Mouse (Mus musculus) brown adipose tissue, adult 24 weeks (tissue): Measurements from ENCODE around the gene Cyp2u1. TPM values are rescaled to one million over a fixed set of nuclear protein-coding genes. Genes with fewer than 3 reads are reported as not detected.

ENCODE experiments used
- H3K27ac ChIP-seq: fragments of 200-500 bp; replicated peaks from 2 replicates; pipeline ENCODE4 v1.5.1; 2012; ENCODE audit warnings: low read depth, mild to moderate bottlenecking, low read length
- H3K4me1 ChIP-seq: fragments of 200-500 bp; 2 replicates; pipeline ENCODE4 v1.6.1; 2012; ENCODE audit warnings: low read length, mixed read lengths; ENCODE audit not compliant: control insufficient read depth, insufficient read depth, insufficient read length
- H3K4me3 ChIP-seq: fragments of 200-500 bp; 2 replicates; pipeline ENCODE4 v1.5.1; 2012; ENCODE audit warnings: low read depth, mild to moderate bottlenecking, low read length, moderate library complexity; ENCODE audit not compliant: insufficient read depth
- polyA plus RNA-seq: library from polyadenylated mRNA; stranded (reverse); fragments of >200 nt; gene quantifications from 2 replicates; pipeline ENCODE4 v1.2.4, GENCODE M21; 2012; ENCODE audit not compliant: missing spikeins, insufficient read depth, insufficient read length

Cyp2u1 gene
- polyA plus RNA-seq, 1 experiment: 28.2 TPM

GRCm38 (mm10) chr3:131255399-131255981 lies 47.5 kb downstream of the Cyp2u1 start:
- Histone ChIP-seq H3K27ac (0 out of 2 replicates have a peak overlapping the region, but pooled peaks have one; percentile 5), H3K4me1 (peaks cover 16% of the 10 kb centered on the region), H3K4me3 (no peak overlapping the region)

GRCm38 (mm10) chr3:131254991-131255390 lies 48.0 kb downstream of the Cyp2u1 start:
- H3K27ac ChIP-seq: no peak overlapping the region
- H3K4me1 ChIP-seq: peaks cover 18% of the 10 kb centered on the region
- H3K4me3 ChIP-seq: no peak overlapping the region

GRCm38 (mm10) chr3:131251601-131252000 lies 51.4 kb downstream of the Cyp2u1 start:
- peaks cover 11% of the 10 kb centered on the region for H3K4me1 ChIP-seq

GRCm38 (mm10) chr3:131250978-131251377 lies 52.0 kb downstream of the Cyp2u1 start:
- Histone ChIP-seq H3K4me3 (no peak overlapping the region), H3K27ac (peak overlapping the region; percentile 87), H3K4me1 (peaks cover 11% of the 10 kb centered on the region)

More at GRCm38 (mm10) chr3:131251601-131252000, 51.4 kb downstream of the Cyp2u1 start:
- Histone ChIP-seq H3K4me3 (no peak overlapping the region), H3K27ac (peak overlapping the region; percentile 87)

- Histone ChIP-seq H3K27ac (peak overlapping the region; percentile 87), H3K4me1 (peaks cover 11% of the 10 kb centered on the region), H3K4me3 (no peak overlapping the region)
Measured at GRCm38 (mm10) chr3:131250283-131250682, 52.7 kb downstream of the Cyp2u1 start.

GRCm38 (mm10) chr3:131248444-131248843 lies 54.6 kb downstream of the Cyp2u1 start:
- peaks cover 11% of the 10 kb centered on the region for H3K4me1 ChIP-seq
- H3K4me3 ChIP-seq: no peak overlapping the region
- H3K27ac ChIP-seq: peak overlapping the region; percentile 63; the same call in 1 of the 2 replicates

- H3K4me1 ChIP-seq: peaks cover 11% of the 10 kb centered on the region
- H3K27ac ChIP-seq: peak overlapping the region; percentile 63
- no peak overlapping the region for H3K4me3 ChIP-seq
Measured at GRCm38 (mm10) chr3:131247851-131248250, 55.2 kb downstream of the Cyp2u1 start.

GRCm38 (mm10) chr3:131247447-131247846 lies 55.6 kb downstream of the Cyp2u1 start:
- H3K27ac ChIP-seq: peak overlapping the region; percentile 63

GRCm38 (mm10) chr3:131246579-131247046 lies 56.4 kb downstream of the Cyp2u1 start:
- H3K27ac ChIP-seq: peak overlapping the region; percentile 99
- H3K4me1 ChIP-seq: peaks cover 11% of the 10 kb centered on the region

More at GRCm38 (mm10) chr3:131247447-131247846, 55.6 kb downstream of the Cyp2u1 start:
- no peak overlapping the region for H3K4me3 ChIP-seq
- H3K4me1 ChIP-seq: peaks cover 11% of the 10 kb centered on the region

GRCm38 (mm10) chr3:131245766-131246578 lies 57.1 kb downstream of the Cyp2u1 start:
- no peak overlapping the region for H3K4me3 ChIP-seq
- peaks cover 8% of the 10 kb centered on the region for H3K4me1 ChIP-seq
- peak overlapping the region; percentile 99 for H3K27ac ChIP-seq

More at GRCm38 (mm10) chr3:131246579-131247046, 56.4 kb downstream of the Cyp2u1 start:
- H3K4me3 ChIP-seq: no peak overlapping the region

Other genes with a start within 250 kb of the Cyp2u1 start
- not detected in 2 replicates for gene Lef1, start 192.8 kb downstream of the Cyp2u1 start, polyA plus RNA-seq
- gene Hadh, start 31.1 kb downstream of the Cyp2u1 start, polyA plus RNA-seq: 1,641 and 1,655 TPM in 2 replicates
- 1.3 and 8.1 TPM in 2 replicates for gene Sgms2, start 188.2 kb upstream of the Cyp2u1 start, polyA plus RNA-seq